Mouse (Mus musculus) adrenal gland, postnatal 25 days (tissue): Measurements from ENCODE around the gene Ext2. TPM values are rescaled to one million over a fixed set of nuclear protein-coding genes. Genes with fewer than 3 reads are reported as not detected.

Experiments
- DNase-seq: peaks from one replicate; pipeline ENCODE4 v3.0.0; 2021; ENCODE audit warnings: mixed read lengths
- total RNA-seq: library from RNA; stranded (reverse); gene quantifications from 2 replicates; pipeline ENCODE4 v1.2.3, GENCODE M21; 2021

Ext2 gene
- total RNA-seq, 1 experiment from 2014 or later, result 101 TPM

DNA sequence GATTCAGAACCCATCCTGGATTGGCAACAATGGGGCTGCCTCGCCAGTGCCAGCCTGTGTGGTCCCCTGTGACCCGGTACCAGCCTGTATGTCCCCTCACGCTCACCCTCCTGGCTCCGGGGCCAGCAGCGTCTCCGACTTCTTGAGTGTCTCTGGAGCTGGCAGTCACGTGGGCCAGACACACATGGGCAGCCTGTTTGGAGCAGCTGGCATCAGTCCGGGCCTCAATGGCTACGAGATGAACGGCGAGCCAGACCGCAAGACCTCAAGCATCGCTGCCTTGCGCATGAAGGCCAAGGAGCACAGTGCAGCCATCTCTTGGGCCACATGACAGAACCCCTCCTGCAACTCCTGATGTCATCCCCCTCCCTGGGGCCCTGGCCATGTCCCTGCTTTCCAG is 145.1 kb downstream of the Ext2 start:
- no peak for DNase-seq

DNA sequence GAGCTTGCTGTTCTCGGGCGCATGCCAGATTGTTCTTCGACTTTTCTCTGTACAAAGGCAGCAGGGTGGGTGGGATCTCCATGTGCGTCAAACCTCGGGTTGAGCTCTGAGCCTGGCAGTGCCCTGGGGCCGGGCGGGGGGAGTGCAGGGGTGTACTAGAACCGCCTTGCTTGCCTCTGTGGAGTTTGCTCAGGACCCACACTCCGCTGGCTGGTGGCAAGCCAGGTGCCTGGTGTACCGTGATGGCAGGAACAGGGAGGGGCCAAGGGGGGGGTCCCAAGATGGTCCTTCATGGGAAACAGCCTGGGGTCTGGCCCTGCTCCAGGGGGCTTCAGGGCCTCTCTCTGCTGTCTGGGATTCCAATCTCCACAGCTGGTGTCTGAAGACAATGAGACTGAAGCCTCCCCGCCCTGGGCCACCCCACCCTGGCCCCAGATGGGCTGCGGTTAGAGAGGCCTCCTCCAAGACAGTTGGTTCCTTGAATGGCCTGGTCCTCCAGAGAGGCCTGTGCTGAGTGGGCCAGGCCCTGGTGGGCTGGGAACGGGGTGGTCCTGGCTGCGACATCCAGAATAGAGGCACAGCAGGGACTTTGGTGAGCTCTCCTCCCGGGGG is 150.7 kb downstream of the Ext2 start:
- no peak for DNase-seq

DNA sequence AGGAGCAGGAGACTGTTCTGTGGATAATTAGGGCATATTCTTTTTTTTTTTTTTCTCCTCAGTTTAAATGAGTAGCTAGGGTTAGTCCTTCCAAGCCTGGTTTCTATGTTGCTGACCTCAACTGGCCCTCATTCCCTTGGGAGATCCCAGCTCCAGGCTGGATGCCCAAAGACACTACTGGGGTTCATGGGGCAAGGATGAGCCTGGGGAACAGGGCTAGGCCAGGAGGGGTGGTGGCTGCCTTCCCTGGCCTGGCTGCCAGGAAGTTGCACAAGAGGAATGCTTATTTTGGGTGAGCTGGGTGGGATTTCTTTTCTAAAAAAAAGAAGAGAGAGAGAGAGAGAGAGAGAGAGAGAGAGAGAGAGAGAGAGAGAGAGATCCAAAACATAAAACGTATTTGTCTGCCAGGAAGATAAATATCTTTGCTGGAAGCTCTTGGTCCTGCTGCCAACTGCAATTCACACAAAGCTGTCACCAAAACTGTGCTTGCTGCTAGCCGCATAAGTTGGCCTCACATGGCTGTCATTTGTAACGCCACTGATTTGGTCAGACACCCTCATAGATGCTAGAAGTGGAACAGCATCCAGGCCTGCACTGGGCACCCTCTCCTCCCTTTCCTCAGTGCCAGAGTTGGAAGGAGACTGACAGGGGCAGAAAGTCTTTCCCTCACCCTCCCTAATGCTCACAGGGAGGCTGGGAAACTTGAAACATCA is 156.1 kb downstream of the Ext2 start:
- DNase-seq, result no peak

DNA sequence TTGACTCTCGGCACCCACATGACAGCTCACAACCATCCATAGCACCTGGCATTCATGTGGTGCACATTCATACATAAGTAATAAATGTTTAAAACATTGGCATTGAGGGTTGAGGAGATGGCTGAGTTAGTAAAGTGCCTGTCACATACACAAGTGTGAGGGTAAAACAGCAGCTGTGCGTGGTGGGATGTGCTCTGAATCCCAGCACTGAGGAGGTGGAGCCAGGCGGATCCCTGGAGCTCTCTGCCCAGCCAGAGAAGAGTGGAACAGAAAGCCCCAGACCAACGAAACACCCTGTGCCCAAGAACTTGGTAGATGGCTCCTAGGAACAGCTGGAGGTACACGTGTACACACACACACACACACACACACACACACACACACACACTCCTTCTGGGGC is 156.9 kb downstream of the Ext2 start:
- no peak for DNase-seq

DNA sequence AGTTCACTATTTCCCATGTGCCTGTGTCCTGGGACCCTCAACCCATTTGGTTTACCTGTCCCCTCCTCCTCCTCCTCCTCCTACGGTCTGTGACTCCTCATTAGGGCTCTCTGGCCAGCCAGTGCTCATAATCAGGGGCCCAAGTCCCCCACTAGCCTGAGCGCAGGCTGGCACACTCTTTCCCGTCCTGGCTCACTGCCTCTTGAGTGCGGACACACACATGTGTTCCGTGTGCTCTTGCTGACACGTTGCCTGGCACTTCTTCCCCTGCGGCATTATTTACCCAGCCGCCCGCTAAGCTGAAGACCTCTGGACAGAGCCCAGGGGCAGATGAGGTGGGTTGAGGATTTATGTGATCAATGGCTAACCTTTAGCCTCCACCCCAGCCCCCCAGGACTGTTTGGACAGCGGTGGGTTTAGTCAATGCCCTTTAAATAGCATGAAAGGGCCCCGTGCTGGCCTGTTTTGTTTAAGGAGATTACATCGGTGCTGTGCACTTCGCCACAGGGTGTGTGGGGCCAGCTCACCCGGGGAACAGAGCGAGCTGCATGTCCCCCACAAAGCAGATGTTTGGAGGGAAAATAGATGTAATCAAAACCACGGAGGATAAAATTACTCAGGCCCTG is 160.0 kb downstream of the Ext2 start:
- no peak for DNase-seq

DNA sequence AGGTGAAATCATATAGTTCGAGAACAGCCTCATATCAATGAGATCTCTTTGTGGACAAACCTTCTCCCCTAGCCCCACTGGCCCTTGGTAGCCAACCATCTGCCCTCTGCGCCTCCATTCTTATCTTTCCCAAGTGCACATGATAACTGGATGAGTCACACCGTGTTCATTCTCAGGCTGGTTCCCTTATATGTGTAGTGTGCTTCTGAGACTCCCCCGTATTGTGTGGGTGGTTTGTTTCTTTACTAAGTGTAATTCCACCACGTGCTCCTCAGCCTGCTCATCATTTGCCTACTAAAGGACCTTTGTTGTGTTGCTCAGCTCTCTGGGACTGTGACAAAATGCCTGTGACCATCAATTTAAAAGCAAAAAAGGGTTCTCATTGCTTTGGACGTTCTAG is 161.3 kb downstream of the Ext2 start:
- no peak for DNase-seq

DNA sequence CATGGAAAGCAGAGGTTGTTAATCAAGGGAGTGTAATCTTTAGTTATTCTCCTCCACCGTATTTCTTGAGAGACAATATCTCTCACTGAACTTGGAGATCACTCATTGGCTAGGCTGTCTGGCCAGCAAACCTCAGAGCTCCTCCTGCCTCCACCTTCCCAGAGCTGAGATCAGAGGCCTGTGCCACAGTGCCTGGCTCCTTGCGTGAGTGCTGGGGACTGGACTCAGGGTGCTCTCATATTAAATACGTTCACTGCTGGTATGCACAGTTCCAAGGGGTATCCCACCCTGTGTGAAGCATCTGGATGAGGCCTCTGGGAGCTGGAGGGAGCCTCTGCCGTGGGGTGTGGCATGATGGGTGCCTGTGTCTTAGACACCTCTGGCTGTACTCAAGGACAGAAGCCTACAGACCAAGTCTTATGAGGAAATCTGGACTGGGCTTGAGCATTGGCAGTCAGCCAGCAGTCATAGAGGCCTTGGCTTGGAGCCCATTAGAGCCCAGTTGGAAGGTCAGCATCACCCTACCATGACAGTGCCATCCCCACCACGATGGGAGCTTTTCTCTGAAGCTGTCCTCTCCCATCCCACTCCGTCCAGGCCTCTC is 162.6 kb downstream of the Ext2 start:
- DNase-seq, result no peak

DNA sequence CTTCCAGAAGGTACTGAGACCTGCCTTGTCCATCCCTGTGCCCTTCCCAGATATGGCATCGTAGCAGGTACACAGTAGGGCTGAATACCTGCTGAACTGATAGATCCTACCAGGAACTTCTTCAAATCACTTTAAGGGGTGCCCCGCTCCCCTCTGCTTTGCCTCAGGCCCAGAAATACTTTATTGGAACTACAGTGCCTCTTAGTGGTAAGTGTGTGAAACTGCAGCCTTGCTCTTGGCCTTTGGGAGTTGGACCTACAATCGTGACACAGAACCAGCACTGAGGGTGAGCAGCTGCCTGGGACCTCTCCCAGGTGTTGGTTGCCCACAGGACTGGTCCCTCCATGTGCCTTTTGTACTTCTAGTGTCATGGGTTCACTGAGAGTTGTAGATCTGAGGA is 163.4 kb downstream of the Ext2 start:
- DNase-seq, result no peak

DNA sequence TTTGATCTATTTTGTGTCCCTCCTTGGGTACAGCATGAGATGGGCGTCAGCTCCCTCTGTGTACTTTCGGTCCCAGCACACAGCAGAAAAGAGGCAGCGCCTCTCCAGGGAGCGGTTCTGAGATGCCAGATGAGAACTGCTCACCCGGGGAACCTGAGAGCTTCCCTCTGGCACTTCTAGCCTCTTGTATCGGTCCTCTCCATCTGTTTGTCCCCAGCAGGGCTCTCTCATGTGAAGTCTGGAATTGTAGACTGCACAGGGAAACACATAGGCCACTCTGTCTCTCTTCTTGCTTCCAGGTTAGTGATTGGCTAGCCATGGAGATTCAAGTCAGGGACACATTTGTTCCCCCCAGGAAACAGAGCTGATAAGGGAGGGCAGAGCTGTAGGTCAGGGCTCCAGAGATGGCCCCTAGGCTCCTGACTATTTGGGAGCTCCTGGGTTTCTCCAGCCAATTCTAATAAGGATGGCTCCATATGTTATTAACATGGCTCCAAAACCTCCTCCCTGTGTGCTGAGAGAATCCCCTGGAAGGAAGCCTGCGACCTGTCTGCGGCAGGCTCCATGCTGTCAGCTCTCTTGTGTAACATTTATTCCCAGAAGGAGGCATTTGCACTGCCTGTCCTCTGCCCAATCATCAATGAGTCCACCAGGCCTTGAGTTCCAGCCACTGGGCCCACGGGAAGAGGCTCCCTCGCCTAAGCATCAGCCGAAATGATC is 167.9 kb downstream of the Ext2 start:
- no peak for DNase-seq

DNA sequence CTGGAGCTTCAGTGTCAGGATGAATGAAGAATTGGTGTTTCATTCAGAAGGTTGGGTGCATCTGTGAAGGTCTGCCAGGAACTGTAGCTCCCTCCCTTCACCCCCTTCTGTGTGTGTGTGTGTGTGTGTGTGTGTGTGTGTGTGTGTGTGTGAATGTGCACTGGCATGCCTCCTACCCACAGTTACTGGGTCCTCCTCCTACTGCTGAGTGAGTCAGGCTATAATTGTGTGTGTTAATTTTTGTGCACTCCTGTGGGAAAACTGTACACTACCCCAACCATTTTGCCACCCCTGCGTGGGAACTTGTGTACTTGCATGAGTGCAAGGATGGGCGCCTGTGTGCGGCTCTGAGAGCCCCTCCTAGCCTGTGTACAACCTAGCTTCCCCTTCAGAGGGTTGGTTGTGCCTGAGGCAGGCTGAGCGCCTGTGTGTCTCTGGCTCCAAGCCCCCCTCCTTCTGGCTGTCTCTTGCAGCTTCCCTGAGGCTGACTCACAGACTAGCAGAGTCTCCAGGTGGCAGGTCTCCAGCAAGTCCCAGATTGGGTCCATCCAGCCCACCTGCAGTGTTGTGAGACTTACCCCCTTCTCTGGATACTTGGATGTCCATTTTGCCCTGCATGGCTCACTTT is 173.0 kb downstream of the Ext2 start:
- DNase-seq, result no peak

DNA sequence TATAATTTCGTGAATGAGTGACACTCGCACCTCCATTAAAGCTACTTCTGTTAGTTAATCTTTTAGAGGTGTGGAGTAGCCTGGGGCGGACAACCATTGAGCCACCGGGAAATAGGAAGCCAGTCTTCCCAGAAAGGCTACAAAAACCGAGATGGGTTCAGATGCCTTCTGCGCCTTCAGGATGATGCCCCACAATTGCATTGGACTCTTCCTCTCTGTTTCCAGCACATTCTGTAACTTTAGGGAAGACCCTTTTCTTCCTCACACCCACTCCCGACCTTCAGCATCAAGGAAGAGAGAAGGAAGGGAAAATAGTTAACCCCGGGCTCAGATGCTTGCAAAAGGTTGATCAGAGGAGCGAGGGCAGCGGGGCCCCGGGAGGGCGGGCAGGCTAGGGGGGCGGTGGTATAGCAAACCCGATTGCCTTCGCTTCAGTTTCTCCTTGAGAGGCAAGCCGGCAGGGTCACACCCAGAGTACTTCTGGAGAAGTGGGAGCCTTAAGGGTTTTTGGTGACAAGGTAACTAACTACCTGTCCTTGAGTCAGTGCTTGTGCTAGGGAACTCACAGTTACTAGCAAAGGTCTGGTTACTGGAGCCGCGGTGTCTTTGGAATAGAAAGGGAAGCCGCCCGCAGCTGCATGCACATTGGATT is 174.3 kb downstream of the Ext2 start:
- DNase-seq, result no peak

DNA sequence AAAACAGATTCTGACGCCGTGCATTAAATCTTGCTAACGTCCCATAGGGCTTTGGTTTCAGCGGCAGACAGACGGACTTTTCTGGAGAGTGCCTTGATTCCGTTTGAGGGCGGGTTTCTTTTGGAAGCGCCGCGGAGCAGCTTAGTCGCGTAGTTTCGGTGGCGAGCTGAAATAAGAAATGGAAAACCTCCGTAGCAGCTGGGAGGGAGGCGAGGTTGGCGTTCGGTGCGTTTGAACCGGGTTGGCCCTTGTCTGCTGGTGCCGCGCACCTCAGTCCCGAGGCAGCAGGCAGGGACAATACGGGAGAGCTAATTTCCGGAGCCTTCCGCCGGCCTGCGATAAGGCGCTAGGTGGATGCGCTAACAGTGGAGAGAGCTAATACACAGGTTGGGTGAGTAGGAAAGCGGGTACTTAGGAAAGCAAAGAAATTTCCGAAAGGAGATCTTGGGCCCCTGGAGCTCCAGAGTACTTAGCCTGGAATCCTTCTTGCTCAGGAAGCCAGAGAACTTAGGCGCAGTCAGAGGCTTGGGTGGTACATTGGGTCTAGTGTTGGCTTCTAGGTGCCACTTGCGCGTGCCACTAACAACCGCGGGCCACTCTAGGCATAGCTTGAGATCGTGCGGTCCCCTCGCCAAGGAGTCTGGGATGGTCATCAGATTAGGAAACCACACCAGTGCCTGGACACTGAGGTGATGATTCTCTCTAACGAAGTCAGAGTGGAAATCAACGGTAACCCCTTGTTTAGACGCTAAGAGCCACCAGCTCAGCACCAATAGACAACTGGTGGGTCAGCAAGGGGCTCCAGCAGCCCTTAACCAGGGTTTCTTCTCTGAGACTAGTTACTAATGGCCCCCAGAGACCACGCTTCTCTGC is 175.1 kb downstream of the Ext2 start:
- DNase-seq, result no peak

DNA sequence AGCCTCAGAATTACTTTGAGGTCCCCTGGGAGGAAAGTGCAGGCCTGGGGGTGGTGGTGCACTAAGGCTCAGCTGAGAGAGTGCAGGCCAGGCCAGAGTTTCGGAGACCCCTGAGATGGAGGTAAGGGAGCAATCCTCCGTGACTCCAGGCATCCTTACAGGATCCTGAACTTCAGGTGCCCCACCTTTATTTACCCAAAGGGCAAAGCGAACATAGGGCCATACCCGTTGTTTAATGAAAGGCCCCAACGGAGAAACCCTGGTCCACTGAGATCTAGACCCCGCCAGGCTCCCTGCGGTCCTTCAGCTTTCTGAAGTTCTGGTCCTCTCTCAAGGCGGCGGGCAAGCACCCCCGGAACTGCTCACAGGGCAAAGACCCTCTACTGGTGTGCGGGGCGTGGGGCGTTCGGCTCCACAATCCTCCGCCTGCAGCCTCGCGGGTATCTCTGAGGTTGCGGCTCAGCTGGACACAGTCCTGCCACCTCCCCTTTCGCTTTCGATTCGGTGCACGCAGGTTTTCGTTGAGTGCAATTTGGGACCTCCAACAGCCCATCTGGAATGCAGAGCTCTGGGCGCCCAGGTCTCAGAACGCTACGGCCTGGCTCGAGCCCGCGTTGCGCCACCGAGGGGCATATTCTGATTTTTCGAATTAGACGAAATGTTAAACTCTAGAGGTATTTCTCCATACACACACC is 176.6 kb downstream of the Ext2 start:
- DNase-seq, result no peak

DNA sequence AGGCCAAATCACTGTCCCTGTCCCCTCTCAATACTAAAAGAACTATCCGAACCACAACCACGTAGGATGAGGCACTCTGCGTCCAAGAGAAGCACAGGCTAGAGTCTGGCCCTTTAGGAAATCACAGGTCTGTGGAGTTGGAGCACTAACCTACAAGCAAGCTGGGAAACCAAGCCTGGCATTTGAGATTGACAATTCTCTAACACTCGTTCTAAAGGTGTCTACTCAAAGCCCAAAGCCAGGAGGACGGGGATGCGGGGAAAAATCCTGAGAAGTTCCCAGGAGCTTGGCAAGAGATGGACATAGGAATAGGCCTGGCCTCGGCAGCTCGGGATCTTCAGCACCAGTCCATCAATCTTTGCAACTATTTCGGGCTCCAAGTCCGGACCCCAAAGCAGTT is 177.2 kb downstream of the Ext2 start:
- no peak for DNase-seq

DNA sequence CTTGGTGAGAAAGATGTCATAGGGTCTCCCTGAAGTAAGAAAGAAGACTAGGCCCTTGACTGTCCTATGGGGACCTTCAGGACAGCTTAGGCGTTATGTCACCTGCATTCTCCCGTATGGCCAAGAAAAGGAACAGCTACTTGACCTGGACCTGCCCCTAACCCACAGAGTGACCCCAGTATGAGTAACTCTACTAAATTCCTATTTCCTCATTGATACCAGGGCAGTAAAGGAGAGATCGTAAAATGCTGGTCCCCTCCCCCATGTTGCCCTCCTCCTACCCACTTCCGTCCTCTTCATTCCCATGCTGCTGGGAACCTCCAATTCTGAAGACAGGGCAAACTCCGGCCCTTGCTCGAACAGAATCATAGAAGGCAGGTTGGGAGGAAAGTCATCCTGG is 177.6 kb downstream of the Ext2 start:
- no peak for DNase-seq

DNA sequence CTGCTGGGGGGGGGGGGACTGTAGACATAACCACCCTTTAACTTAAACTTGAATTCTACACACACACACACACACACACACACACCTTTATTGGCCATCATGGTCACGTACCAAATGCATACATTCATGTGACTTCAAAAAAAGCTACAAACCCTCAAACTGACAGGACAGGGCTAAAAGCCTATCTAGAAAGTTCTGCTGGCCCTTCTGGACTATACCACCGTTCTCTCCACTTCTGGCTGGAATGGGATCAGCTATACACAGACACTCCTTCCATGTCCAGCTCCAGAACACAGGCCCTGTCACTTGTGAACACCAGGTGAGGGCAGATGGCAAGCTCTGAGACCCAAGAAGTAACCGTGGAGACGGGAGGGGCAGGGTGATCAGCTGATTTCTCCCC is 178.1 kb downstream of the Ext2 start:
- no peak for DNase-seq

DNA sequence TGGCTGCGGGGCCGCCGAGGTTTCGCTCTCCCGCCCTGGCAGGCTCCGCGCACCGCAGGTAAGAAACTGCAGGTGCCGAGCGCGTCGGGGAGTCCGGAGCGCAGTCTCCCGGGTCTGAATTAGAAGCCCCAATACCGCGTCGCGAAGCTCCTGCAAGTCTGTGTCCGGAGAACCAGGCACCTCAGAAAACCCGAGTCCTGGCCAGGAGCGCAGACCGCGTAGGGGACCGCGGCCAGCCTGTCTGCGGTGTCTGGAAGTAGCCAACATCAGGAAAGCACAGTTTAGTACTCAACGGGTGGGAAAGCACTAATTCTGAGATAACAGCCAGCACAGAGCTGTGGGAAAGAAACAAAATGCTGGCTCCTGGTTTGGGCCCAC is 179.0 kb downstream of the Ext2 start:
- DNase-seq, result no peak

DNA sequence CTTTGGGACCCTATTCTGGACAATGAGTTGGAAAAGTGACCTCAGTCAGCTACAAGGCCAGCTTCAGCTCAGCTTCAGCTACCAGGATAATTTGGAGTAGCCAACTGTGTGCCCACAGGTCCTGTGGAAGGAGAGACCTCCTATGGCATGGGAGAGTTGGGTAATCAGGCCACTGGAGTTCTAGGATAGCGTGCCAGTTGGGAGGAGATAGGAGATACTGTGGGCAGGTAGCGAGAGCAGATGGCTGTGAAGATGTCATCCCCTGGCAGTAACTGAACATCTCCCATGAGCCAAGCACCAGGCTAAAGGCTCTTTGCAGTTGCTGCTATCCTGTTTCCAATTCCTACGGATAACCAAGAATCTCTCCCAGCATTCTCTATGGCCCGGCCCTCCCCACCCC is 187.8 kb downstream of the Ext2 start:
- DNase-seq, result no peak

DNA sequence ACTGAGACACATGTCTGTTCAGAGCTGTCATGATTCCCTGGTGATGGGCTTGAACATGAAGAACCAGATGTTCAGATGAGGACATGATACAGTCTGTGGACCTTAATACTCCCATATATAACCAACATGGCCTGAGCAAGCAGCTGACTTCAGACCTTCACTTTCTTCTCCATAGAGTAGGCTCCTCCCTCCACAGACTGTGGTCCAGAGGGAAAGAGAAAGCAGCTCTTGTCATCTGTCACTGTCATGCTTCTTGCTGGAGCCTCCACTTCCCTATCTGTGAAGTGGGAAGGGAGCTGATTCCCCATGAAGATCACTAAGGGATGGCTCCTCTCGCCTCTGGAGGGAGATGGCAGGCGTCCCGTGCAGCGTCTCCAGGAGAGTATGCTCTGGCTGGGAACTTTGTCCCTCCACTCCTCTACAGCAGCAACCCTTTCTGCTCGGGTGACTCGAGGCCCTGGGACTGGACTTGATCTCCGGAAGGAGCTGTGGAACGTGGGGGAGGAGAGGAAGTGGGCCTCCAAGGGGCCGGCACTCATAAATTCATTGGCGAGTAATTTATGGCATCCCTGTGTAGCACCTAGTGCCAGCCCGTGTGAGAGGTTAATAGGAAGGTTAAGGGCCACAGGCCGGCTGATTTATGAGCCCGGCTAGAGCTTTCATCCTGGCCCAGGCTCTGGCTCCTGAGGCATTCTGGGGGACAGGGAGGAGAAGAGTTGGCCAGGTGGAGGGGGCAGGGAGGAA is 197.5 kb downstream of the Ext2 start:
- DNase-seq, result no peak
